Mouse (Mus musculus) embryo, embryonic 10 days (tissue): ENCODE measurements at regions not wholly inside any gene's neighbourhood (a gene's known extent, or its start where the extent isn't known, plus 50 kb on each side); places are given as distances from the start of the nearest gene placed in this dataset.

Source experiments
- DNase-seq: peaks from one replicate; pipeline ENCODE4 v3.0.0-alpha.2; 2015; ENCODE audit warnings: low spot score

DNA sequence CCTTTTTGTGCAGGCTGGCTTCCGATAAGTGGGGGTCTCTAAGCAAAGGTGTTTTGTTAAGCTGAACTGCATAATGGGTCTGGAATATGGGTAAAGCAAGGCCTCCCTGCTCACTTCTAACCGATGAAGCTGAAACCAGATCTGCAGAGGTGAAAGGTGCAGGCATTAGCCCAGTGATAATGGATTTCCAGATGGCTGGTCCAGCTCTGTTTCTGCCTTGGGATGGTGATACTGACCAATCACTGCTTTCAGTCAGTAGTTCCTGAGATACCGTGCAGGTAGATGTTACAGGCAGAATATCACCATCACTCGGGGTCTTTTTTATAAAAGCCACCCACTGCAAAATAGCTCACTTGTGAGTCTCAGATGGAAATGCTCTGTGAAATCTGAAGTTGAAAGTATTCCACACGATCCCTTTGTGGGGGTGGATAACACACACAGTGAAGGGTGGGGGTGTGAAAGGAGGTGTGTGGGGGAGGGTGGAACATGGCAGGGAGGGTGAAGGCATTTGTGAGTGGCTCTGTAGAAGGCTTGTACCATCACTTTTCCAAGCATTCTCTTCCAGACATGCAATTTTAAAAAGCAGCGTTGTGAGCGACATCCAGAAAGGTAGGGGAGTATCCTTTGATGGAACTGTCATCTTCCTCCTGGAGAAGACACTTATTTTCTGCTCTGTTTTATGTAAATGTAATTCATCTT, 154.0 kb downstream of the Enc1 start:
- no peak for DNase-seq

DNA sequence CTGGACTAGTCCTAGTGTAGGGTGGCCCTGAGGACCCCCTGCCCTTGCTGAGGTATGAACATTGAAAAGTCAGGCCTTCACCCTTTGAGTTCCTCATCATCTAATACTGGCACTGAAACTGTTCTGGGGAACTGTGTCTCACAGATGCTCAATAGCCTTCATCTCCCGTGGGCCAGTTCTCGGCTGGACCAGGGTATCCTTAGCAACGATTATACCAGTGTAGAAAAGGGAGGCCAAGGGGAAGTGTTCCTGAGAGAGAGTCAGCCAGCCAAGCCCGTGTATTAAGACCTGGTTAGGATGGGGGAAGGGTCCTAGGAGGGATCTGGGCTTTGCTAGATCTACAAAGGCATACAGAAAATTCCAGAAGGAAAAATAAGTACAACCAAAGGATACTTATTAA, 153.2 kb downstream of the Enc1 start:
- DNase-seq = no peak

DNA sequence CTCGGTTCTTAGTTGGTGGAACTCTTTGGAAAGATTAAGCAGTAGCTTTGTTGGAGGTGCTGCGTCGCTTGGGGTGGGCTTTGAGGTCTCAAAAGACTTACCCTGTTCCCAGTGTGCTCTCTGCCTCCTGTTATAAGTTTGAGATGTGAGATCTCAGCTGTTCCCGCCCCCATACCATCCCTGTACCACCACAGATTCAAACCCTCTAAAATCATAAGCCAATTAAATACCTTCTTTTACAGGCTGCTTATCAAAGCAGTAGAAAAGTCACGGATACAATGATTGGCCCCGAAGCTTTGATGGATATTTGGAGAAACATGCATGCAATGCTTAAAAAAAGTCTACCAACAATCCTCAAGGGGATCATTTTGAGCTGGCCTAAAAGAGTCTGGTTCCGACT, 152.6 kb downstream of the Enc1 start:
- no peak for DNase-seq

DNA sequence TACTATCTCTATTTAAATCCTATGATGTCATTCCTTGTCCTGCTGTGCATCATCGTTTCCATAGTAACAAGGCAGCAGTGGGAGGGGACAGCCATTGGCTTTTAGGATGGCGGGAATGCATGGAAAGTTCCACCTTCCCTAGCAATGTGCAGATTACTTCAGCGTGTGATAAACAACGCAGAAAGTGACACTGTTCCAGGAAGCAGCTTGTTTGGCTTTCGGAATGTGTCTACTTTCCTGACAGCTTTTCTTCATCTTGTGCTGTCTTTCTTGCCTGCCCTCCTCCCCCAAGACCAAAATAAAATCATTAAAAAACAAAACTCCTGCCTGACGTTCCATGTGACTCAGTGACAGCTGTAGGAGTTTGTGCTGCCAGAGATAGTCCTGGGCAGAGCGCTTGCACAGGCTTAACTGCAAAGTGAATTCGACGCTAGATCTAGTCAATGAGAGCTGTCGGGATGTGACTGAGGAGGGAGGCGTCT, 149.6 kb downstream of the Enc1 start:
- DNase-seq = peak; percentile 76

DNA sequence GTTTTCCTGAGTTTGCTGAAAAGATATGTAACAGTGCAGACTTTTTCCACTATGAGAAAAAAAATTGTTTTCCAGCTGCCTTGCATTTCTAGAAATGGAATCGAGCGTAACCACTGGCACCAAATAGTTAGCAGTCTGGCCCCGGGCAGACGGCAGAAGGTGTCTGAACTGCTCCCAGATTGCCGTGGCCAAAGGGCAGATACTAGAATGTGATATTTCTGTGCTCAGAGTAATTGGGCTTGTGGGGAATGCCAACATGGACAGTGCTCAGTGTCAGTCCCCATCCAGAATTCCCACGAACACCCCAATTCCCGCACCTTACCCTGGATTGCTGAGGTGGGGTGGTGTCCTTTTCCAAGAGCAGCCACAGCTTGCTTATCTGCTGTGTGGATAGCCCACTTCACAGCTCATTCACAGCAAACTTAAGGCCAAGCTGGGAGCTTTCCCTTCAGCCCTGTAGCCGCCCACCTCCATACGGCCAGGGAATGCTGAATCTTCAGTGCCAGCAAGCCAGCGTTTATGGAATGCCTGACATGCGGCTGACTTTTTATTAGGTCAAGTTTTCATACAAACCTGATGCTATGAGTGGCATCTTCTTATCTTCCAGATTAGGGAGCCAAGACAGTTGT, 148.1 kb downstream of the Enc1 start:
- DNase-seq = no peak

DNA sequence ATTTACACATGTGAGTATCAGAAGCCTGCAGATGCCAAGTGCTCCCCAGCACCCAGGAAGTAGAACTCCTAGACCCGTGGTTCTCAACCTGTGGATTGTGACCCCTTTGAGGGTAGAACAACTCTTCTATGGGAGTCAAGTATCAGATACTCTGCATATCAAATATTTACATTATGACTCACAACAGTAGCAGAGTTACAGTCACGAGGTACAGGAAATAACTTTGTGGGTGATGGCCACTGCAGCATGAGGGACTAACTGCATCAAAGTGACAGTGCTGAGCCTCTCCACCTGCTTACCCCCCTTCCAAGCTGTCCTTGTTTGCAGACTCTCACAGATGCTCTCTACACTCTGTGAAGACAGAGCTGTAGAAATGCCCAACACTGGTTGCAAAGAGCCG, 145.6 kb downstream of the Enc1 start:
- DNase-seq = no peak

DNA sequence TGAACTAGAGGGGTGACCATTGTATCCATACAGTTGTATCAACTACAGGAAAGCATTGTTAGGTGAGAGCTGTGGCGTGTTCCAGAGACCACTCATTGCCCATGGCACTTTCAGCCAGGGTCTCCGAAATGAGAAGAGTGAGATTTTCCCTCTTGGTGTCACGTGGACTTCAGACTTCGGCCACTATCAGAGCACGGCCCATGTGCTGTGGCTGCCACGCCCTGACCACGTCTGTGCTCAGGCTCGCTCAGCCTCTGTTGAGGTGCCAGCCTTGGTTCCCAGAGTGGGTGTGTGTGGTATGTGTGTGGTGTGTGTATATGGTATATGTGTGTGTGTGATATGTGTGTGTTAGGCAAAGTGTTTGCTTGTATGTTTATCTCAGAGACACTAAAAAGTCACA, 144.6 kb downstream of the Enc1 start:
- no peak for DNase-seq

DNA sequence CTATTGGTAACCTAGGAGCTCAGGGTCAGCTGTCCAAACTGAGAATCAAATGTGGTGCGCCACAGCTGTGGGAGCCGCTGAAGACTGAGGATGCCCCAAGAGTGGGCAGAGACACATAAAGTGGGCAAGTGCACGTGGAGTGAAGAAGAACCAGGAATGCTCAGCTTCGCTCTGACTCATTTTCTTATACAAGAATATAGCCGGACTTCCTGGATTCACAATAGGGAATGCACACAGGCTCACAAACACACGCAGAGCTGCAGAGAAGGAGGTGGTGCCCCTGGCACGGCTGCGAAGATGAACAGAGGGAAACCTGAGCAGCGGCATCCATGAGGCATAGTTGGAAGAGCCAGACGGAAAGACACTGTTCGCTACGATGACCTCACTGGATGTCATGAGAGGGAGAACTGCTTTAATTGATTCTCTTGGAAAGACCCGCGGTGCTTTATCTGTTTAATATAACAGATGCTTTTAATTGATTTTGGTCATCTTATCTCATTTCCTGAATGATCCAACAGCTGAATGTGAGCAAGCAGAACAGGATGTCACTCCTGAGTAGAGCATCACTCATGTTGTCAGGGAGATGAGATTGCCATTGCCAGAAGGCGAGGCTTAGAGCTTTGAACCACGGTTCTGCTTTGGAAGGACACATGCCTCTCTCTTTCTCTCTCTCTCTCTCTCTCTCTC, 143.3 kb downstream of the Enc1 start:
- no peak for DNase-seq

DNA sequence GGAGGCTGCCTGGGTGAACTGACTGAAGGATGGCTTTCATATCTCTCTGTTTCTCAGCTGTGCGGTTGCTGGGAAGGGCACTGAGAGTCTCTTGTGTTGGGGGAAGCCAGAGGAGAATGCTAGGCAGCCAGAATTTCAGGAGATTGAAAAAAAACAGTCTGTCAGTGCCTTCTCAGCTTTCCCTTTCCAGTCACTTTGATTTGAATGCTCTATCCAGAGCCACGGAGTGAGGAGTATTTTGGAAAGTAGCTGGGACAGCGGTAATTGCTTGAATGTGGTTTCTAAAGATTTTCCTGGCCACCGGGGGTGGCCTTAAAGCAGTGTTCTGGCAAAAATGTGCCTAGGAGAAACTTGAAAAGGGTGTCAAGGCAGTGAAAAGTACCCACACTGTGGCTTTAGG, 142.4 kb downstream of the Enc1 start:
- DNase-seq = no peak

DNA sequence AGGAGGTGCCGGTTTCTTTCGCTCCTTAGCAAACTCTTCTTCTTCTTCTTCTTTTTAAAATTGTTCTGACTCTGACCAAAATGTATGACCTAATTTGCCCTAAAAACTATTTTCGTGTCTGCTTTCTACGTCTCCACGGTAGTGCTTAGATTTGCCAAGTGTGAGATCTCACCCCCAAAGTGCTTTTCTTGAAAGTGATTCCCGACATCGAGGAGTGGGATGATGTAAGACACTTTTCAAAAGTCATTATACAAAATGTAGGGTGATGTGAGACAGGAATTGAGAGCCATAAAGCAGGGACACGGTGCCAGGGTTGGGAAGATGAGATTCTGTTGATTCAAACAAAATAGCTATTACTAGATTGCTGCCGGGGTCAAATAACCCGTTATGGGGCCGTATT, 139.5 kb downstream of the Enc1 start:
- no peak for DNase-seq

DNA sequence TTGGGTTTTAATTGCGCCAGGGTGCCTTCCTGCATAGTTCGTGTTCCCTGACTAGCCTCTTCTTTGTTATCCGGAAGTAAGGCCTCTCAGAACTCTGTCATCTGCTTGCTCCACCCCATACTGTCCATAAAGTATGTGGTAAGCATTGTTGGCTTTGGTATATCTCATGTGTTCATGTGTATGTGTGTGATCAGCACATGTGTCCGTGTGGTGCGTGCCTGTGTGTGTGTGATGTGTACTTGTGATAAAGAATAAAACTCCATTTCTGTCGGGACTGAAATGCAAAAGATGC, 135.3 kb downstream of the Enc1 start:
- no peak for DNase-seq

DNA sequence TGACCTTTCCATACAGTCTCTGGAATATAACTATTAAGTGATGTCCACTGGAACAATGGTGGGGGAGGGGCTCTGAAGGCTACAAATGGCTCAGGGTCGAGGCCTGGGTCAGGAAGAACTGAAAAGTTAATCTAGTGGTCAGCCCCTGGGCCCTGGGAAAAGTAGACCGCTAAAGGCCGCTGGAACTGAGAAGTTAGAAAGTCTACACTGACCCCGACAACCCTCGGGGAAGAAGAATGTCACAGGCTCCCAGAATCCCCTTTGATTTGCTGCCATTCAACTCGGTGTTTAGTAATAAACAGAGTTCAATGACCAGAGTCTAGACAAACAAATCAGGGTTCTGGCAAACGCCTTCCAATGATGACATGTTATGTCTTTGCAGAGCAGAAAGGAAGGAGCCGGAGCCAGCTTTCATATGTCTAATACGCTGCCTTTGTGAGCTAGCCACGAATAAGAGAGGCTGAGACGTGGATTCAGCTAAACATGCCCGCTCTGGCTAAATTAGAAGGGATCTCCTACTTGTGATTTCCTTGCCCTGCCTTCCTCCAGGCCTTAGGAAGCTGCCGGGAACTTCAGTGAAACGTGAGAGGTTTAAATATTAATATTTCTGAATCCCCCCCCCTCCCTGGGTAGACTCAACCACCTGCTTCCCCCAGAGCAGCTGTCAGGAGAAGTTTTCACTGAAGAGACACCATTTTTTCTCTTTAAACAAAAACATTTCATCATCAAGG, 134.8 kb downstream of the Enc1 start:
- DNase-seq = peak; percentile 78

DNA sequence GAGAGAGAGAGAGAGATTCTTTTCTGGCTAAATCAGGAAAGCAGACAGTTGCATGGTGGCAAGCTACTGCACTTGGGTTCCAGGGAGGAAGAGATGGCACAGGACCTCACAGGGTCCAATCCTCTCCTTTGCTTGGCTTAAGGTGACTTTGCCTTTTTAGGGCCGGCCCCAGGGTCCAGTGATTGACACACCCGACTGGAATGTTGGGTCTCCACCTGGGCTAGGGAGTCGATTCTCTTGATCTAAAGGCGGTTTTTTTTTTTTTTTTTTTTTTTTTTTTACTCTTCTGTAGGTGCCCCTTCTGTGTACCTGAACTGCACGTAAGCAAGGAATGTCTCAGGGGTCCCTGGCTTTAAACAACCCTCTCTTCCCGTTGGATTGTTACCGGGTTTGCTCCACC, 131.4 kb downstream of the Enc1 start:
- DNase-seq = no peak

DNA sequence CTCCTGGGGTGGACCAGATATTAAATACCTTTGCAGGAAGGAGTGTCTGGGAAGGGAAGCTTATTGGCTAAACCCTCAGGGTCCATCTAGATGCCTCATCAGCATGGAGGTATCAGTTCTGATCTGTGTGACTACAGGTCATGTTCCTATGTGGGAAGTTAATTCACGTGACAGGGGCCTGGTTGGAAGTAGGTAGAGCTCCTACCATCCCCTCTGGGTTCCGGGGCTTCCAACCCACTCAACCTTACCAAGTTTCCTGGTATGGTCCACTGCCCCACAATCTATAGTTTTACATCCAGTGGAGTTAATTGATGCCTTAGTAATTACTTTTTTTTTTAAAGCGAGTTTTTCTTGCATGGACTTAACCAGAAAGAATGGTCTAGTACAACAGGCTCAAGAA, 130.3 kb downstream of the Enc1 start:
- DNase-seq = no peak

DNA sequence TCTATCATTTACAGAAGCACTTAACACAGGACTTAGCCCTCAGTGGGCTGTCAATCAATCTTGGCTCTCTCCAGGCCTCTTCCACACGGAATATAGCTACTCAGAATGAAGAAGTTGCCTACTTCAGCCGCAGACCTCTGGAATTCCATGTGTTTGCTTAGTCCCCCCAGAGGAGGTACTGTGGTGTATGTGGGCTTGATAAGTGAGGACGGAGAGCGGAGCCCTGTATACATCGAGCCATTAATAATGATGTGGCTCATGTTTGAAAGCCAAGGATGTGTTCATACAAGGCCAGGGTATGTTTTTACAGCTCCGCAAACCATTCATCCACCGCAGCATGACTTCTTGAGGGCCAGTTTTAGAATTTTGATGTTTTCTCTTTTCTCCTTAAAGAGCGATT, 125.8 kb downstream of the Enc1 start:
- DNase-seq = no peak

DNA sequence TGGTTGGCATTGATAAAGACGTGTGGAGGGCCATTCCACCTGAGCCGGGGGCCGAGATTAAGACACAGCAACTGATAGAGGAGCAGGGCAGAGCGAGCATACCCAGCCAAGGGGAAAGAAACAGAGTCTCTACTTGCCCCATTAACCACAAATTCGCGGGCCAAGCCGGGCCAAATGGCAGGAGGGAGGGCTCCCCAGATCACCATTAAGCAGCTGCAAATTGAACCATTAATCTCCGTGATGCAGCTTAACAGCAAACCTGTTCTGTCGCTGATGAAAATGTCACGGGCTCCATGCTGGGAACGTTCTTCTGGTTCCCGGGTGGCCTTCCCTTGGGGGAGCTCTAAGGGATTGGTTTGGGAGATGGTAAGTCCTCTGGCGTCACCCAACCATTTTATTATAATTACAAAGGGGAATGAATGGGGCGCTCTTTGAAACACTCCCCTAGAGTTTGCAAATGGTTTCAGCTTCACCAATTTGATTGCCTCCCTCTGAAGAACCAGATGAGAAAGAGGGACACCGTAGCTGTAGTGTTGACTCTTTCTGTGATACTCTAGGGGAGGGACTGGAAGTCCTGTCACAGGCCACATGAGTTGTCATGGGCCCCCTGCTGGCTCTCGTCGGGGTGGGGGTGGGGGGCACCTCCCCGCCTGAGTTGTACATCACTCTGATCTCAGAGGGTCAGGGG, 124.8 kb downstream of the Enc1 start:
- DNase-seq = peak; percentile 18

DNA sequence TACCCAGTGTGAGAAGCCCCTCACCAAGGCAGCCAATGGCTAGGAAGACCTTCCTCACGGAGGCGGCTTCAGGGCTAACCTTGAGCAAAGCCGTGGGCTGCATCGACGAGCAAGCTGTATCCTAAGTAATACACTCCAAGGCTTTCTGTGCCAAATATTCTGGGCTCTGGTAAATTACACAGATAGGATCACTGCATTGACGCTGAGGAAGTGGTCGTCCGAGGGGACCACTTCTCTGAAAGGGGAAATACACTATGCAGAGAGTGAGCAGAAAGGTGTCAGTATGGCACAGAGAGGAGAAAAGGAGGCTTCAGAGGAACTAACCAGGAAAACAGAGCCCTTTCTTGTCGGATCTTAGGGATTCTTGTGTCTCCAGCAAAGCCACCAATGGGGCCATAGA, 124.1 kb downstream of the Enc1 start:
- DNase-seq = no peak

DNA sequence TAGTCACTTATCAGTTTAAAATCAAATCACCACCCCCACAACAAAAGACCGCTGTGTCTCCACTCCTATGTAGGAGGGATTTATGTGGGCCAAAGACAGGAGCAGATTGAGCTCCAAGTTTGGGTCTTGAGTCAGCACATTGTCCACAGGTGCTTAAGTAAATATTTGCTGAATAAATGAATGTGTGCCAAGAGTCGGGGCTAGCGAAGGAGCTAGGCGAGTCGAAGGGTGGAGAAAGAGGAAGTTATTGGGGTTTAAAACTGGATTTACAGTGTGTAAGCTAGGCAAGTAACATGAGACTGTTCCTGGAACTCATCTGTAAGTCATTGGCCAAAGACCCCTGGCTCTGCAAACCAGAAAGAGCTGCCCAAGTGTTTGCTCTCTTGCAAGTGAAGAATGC, 122.9 kb downstream of the Enc1 start:
- DNase-seq = no peak

DNA sequence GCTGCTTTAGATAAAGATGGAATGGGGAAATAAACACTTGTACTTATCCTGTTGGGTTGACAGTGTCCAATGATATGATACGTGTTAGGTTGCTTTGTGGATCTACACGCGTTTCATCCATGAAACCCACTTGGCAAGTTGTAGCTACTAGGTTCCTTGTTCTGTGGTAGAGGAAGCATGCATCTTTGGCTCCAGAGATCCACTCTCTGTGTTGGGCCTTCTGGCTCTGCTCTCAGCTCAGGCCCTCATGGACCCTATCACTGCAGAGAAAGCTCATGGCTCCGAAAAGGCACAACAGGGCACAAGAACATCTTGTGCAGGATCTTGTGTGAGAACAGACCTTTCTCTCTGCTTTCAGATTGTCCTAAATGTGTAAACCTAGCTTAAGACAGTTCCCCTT, 122.3 kb downstream of the Enc1 start:
- no peak for DNase-seq

DNA sequence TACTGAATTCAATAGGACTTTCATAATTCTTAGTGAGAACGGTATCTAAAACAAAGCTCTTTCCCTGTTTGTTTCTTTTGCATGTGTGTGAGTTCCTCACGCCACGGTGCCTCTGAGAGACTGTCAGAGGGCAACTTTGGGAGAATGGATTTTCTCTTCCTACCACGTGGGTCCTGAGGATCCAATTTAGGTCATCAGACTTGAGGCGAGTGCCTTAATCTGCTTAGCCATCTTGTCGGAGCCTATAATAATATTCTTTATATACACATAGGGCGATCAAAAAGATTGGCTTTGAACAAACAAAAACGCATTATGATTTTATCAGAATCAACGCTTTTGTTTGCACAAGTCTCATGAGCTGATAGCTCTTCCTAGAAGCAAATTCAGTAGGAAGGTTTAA, 119.6 kb downstream of the Enc1 start:
- DNase-seq = no peak

DNA sequence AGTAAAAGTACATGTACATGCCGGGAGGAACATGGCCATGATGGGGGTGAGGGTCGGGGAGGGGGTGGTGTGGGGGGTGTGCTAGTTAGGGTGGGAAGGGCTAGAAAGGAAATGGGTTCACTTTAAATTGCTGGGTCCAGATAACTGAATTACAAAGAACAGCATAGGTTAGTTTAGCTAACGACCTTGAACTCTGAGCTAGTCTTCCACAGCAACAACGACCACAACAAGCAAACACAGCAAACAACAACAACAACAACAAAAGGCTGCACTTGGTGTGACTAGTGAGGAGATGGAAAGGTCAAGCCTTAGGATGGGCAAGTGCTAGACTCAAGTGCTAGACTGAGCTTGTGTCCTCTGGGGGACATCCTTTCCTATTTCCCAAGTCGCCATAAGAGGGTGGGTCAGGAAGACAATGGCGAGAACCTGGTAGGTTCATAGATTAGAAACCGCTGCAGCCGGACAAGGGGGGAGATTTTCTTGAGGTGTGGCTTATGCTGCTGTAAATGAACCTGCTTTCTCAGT, 117.9 kb downstream of the Enc1 start:
- no peak for DNase-seq

DNA sequence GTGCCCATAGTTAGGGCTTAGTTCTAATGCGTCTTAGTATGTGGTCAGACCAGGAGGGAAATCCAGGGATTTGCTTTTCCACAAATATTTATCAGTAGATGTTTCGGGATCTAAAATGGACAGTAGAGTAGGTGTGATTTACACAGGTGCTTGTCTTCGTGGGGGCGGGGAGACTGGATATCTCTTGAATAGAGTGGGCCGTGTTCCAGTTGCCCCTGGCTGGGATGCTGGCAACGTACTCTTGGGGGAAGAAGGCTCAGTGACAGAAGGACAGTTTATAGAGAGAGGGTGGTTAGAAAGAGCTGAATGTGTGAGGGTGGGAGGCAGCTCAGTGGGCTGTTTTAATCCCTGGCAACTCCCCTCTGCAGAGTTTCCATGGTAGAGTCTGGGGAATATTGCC, 117.4 kb downstream of the Enc1 start:
- no peak for DNase-seq
